Mouse (Mus musculus): Measurements from ENCODE around the gene Slc26a11.
"Not testable (repeated sequence)": the region's sequence is repeated elsewhere in the genome, so short reads cannot be mapped to it uniquely, and the experiment has no call there.

The Slc26a11 gene

DNA sequence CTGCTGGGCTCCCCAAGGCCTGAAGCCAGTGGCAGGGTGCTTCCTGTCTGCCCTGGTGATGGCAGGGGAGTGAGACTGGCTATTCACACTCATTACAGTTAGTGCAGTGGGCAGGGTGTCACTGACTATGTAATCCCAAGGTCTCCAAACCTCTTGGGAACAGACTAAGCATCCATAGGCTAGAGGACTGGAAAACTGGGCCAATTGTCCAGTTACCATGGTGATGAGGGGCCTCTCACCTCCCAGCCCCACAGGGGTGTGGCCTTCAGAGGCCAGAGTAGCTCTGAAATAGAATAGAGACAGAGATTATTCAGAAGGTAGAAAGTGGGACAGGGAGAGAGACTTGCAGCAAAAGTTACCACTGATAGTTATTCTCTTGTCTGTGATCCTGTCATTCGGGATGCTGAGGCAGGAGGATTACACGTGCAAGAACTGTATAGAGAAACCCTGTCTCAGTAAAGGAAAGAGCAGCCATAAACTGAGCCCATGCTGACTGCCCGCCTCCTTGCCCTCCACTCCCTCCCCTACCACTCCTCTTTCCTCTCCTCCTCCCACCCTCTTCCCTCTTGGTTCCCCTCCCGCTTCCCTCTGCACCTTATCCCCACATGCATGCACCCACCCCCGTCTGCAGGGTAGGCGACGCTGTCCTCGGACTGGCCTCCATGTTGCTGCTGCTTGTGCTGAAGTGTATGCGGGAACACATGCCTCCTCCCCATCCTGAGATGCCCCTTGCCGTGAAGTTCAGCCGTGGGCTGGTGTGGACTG is 7.6 kb downstream of the Slc26a11 start:
- DNase-seq (ENCODE audit: low spot score in 2 of 2), result no peak

DNA sequence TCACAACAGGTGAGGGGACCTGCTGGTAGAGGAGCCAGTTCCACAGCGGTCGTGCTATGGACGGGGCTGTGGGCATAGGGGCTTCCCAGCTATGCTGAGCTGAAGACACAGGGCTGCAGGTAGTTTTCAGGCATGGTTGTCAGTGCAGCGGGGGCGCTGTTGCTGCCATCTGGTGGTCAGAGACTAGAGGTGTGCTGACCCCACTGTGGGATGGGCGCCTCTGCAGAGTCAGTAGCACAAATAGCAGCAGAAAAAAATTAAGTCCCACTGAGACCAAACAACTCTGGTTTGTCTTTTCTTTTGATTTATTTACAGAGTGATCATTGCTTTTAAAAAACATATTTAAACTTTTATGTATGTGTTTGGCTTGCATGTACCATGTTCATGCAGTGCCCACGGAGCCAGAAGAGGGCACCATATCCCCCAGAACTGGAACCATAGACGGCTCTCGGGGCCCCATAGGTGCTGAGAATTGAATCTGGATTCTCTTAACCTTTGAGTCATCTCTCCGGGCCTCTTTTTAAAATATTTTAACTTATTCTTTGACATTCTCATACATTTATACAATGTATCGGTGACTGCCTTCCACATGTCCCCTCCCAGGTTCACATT is 8.3 kb downstream of the Slc26a11 start:
- peak; percentile 49 to 72 for DNase-seq (ENCODE audit: low spot score in 2 of 2)

DNA sequence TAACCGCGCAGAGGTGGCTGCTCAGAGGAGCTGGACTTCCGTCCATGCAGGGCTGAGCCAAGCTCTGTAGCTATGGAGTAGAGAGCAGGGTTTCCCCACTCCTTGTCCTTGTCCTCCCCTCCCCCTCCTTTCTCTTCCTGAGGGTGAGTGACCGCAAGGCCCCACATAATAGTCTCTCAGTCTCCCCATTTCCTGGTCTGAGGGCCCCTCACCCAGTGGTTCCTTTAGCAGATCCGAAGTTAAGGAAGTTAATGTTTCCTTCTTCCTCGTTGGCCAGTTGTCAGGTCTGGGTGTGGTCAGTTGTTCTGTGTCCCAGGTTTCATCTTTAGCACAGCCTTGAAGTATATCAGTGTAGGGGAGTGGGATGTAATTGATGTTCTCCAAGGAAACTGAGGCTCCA is 20.1 kb downstream of the Slc26a11 start:
- no peak for DNase-seq (ENCODE audit: low spot score in 2 of 2)

DNA sequence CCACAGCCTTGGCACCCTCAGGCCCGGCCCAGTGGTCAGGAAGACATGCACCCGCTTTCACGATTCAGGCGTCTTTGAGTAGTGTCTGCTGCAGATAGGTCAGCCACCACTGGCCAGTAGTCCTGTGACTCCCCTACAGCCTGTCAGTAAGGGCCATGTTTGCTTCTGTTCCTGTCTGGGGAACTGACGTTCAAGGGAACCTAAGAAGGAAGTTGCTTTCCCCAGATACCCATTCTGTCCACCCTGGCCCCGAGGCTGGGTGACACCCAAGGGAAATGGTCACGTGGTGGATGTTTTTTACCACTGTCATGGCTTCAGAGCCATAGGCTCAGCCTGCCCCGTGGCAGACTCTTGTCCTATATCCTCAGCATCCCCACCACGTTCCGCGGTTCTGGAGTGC is 22.0 kb downstream of the Slc26a11 start:
- peak in 1 of 2 experiments; percentile 13 for DNase-seq (ENCODE audit: low spot score in 2 of 2)

DNA sequence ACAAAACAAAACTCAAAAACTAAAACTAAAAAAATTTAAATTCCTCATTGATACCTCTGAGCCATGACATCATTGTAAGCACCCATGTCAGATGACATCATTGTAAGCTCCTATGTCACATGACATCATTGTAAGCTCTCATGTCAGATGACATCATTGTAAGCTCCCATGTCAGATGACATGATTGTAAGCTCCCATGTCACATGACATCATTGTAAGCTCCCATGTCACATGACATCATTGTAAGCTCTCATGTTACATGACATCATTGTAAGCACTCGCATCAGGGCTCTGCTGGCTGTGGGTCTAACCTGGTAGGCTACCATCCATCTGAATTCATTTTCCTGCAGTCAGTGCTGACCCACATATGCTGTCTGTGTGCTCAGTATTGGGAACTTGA is 23.2 kb downstream of the Slc26a11 start:
- no peak for DNase-seq (ENCODE audit: low spot score in 2 of 2)

DNA sequence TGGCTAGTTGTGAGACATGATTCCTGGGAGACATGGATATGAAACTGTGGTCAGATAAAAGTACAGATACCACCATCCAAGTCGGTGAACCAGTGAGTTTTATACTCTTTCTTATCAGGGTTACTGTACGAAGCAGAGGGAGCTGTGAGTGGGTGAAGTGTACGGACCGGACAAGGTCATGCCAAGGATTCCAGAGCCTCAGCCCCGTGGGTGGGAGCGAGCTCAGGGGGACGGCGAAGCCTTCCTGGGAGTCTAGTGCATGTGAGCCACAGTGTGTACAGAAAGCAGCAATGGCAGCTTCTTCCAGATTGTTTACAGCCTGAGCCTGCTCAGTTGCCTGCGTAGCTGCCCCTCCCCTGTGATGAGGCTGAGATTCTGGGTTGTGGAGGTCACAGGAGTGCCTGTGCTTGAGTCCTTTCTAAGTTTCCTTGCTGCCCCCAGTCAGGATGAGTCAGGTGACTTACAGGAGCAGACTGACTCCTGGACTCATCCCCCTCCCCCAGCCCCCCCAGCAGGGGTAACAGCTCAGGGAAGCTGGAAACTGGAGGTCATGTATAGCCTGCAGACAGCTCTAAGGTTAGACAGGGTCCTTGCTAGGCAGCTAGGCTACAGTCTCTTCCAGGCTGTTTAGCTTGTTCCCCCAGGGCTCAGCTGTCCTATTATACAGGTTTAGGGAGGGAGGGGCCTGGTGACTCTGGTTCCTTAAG is 26.4 kb downstream of the Slc26a11 start:
- DNase-seq (ENCODE audit: low spot score in 2 of 2), result peak in 1 of 2 experiments; percentile 16

DNA sequence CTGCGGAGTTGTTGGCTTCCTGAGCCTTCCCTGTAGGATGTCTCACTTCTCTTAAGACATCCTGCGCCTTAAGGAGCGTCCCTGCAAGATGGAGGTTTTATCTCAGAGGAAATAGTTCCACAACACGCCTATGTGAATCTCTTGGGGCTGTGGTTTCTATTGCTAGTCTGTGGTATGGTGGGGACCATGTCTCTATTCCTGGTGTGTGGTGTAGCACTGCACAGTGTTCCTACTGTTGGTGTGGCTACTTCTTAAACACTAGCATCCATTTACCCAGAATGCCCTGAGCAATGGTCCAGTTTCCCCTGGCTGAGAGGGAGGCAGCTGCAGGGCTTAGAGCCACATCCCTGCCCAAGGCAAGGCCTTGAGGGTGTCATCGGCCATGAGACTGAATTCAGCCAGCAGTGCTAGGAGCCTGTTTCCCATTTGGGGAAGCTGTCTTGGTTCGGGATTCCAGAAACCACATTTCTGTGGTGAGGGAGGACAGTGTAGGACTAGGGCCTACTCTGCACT is 27.0 kb downstream of the Slc26a11 start:
- DNase-seq (ENCODE audit: low spot score in 2 of 2), result peak in 1 of 2 experiments; percentile 16

DNA sequence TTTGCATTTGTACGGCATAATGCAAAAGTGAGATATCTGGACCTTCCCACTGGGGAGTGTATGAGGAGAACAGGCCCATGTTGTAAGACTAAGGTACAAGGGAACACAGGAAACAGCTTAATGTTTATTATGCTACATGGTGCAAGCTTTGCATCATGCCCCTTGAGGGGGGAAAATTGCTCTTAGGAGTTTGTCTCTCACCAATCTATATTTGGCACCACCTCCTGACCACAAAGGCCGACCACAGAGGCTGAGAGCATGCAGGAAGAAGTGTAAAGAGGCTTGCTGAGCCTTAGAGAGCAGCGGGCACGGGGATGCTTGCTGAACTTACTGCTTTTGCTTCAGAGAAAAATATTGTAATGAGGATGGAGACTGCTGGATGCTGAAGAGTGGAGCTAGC is 29.5 kb downstream of the Slc26a11 start:
- no peak for DNase-seq (ENCODE audit: low spot score in 2 of 2)

DNA sequence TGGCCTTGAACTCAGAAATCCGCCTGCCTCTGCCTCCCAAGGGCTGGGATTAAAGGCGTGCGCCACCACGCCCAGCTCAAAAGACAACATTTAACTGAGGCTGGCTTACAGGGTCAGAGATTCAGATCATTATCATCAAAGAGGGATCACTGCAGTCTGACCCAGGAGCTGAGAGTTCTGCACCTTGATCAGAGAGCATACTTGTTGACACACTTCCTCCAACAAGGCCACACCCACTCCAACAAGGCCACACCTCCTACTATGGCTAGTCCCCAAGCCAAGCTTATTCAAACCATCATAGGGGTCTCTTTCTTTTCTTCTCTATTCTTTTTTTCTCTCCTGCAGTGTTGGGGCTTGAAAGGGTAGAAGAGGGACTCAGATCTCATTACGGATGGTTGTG is 30.9 kb downstream of the Slc26a11 start:
- DNase-seq (ENCODE audit: low spot score in 2 of 2), result no peak

DNA sequence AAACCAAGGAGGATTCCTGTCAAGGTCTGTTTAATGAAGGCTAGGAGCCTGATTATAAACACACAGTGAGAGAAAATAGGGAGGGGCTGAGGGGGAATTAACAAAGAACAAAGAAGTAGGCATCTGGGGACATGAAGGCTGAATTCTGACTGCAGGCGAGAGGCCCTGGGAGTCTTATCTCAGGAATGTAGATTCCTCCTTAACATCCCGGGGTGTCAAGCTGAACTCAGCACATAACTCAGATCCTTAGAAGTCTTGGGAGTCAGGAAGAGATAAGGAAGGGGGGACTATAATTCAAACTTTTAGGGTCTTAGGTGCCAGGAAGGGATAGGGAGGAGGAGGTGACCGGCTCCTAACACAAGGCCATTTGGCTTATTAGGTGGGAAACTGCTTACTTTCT is 31.9 kb downstream of the Slc26a11 start:
- DNase-seq (ENCODE audit: low spot score in 2 of 2), result not testable (repeated sequence)

DNA sequence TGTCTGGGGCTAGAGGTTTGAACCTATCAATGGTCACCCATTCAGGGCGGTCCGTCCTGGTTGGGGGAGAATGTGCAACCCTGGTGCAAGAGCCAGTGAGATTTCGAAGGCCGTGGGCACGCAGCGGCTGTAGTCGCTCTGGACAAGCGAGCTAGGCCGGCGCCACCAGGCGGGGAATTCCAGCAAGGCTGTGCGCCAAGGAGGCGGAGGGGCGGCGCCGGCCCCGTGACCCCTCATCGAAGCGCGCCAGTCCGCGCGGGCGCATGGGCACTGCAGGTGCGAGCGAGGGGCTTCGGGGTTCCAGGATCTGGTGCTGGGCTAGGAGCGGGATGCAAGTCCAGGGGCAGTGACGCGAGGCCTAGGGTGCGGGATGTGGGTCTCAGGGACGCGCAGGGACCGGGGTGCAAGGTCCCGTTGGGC is 34.5 kb downstream of the Slc26a11 start:
- peak; percentile 47 to 62 for DNase-seq (ENCODE audit: low spot score in 2 of 2)

DNA sequence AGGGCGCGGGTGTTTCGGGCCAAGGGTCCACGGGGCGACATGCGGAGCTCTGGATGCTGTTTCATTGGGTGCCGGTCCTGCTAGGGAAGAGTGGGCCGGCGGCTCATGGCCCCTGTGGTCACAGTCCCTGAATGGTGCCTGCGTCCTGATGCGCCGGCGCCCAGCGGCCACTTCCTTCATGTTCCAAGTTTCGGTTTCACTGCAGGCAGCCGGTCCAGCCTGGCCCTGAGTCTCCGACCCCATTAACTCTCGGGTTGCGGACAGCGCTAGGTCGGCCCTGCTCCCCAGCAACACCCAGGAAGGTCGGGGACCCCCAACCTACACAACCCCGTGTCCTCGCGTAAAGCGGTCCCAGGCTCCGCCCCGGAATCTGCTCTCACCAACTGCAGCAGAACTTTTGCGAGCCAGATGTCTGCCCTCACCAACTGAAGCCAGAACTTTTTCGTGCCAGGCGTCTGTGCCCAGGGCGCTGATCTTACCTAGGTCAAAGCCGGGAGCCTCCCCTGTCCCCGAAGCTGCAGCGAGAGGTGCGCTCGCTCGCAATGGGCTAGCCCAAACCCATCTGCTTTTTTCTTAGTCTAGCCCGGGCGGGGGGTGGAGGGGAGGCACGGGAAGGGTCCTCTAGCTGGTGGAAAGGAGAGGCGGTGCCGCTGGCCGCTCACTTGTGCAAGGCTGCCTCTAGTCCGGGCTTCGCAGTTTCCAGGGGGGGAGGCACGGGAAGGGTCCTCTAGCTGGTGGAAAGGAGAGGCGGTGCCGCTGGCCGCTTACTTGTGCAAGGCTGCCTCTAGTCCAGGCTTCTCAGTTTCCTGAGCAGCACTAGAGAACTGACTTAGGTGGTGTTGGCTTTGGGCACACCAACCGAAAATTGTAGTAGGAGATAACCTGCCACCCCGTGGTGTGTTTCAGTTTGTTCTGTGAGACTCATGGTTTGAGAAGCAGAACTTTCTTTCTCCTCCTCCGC is 35.2 kb downstream of the Slc26a11 start:
- DNase-seq (ENCODE audit: low spot score in 2 of 2), result peak in 1 of 2 experiments; percentile 25

DNA sequence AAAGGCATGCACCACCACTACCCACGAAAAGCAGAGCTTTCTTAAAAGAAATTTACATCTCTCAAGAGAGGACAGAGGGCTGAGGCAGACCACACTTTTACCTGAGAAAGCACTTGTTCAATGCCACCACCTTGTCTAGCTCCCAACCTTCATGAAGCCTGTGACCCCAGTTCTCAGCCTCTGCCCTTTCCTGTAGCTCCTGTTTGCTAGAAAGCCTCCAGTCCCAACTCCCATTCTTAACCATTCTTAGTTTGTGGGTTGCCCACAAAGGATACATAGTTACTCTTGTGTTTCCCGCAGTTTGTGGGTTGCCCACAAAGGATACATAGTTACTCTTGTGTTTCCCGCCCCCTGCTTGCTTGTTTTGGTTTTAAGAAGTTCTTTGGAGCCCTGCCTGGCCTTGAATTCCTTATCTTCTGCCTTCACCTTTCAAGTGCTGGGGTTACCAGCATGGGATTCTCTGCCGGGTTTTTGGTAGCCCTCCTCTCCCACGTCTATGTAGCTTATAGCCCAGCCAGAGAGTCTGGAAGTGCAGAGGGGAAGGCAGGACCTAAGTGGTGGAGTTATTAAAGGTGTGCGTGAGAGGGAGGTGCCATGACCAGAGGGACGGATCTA is 36.1 kb downstream of the Slc26a11 start:
- no peak for DNase-seq (ENCODE audit: low spot score in 2 of 2)

DNA sequence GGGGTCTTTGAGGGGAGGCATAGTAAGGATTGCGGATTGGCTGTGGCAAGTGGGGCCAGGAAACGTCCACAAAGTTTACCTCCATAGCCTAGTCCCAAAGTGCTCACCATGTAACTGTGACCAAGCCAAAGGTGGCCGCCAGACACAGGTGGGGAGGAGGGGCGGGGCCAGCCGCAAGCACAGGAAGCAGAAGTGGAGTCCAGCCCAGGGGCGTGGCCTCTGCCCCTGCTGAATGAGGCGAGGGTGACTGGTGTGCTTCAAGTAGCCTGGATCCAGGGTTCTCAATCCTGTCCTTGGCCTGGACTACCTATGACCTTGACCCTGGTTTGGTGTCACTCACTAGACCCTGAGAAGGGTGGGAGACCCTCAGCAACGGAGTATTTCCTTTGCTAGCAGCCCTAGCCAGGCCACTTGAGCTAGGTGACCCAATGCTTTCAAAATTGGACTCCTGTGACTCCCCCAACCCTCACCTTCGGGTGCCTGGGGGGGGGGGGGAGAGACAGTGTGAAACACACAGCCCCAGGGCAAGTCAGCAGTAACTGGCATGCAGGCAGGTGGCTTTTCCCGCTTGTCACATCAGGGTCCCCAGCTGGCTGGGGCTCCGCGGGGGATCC is 36.8 kb downstream of the Slc26a11 start:
- no peak for DNase-seq (ENCODE audit: low spot score in 2 of 2)

DNA sequence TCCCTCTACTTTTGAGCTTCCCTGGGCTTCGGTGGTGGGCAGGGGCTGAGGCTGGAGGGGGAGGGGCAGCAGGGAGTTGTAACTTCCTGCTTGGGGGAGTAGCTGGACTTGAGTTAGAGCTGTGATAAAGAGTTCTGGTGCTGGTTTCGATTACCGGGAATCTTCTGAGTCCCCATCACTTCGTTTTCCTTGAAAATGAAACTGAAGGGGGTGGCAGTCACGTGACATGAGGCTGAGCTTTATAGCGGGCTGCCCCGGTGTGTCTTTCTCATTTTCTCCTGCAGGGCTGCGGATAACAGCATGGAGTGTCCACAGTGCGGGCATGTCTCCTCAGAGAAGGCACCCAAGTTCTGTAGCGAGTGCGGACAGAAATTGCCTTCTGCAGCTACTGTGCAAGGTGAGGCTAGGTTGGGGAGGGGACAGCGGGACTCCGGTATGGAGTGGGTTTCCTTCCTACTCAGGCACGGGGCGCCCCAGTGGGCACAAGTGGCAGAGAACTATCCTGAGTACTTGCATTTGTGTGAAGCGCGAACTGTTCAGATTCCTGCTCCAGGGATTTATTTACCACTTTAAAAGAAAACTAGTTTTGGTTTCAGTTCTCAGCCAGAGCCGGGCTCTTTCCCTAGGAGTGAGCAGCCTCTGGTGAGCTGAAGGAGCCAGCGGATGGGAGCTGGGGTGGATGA is 37.6 kb downstream of the Slc26a11 start, which contains the start of gene Rnf213:
Gene Rnf213, plus strand, starts transcription at position 301 of the 683 bp plus-strand sequence.
- peak in 1 of 2 experiments; percentile 20 for DNase-seq (ENCODE audit: low spot score in 2 of 2)

DNA sequence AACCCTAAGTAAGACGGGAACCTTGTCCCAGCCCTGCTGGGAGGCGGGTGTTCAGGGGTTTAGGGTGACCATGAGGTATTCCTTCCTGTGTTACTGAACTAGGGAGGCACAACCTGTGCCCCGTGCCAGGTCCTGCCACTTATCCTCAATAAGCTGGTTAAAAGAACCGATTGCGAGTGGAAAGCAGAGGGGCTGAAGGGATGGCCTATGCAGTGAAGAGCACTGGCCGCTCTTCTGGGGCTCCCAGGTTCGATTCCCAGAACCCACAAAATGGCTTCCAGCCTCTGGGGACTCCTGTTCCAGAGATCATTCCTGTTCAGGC is 38.1 kb downstream of the Slc26a11 start:
- DNase-seq (ENCODE audit: low spot score in 2 of 2), result no peak

DNA sequence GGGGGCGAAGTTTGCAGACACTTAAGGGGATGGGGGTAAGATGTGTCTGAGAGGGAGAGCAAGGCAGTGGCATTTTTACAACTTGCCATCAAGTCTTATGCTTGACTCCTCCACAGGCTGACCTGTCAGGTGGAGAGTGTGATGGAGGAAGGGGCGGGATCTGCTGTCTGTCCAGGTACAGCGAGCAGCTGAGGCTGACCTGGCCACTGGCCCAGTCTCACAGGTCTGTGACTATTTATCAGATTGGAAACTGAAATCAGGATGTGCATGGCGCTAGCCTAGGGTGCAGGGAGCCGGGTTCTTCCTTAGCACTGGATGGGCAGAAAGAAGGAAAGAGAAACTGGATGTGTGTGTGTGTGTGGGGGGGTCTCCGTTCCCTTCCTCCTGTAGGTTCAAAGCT is 38.9 kb downstream of the Slc26a11 start:
- no peak for DNase-seq (ENCODE audit: low spot score in 2 of 2)

DNA sequence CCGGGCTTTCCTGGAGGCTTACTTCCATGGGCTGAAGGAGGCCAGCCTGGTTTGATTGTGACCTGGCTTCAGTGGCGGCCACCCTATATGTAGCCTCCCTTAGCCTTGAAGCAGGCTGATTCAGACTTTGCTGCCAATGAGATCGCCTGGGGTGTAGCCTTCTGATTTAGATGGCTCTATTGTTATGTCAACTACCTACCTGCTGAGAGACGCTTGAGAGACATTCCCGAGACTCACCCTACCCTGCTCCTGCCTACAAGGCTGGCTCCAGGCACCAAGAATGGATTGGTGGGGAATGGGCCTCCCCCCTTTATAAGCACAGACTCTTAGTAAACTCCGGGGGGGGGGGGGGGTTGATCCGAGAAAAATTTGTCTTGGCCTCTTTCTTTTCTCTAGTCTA is 40.0 kb downstream of the Slc26a11 start:
- DNase-seq (ENCODE audit: low spot score in 2 of 2), result no peak

DNA sequence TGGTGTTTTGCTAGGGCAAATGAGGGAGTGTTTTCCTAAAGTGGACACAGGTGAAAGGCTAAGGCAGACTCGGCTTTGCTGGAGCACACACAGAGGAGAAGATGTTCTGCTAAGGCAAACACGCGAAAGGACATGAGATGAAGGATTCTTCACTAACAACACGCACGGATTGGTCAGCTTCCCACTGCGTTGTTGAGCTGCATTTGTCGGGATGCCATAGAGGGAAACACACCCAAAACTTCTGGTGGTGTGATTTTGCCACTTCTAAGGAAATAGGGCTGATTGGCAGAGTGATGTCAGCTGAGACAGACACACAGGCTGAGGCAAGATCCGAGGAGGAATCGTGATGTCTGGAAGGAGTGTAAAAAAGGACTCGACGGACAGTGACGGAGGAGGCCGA is 40.6 kb downstream of the Slc26a11 start:
- no peak for DNase-seq (ENCODE audit: low spot score in 2 of 2)

DNA sequence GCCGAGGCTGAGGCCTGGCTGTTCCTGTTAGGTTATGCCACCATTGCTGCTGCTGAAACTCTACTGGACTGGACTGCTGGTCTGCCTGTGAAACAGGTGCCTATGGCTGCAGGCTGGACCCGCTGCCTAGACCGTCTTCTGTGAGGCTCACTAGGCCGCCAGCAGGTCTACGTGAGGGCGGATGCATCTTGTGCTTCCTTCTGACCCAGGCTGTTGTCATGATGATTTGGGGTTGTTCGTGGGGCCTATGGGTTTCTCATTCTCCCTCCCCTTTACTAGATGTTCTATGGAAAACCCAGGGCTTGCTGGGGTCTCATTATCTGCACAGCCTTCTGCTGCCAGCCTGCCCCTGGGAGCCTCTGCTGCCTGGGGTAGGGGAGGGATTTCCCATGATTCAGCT is 41.1 kb downstream of the Slc26a11 start:
- no peak for DNase-seq (ENCODE audit: low spot score in 2 of 2)

Data from cerebellum, postnatal 4 days (tissue).